Mouse (Mus musculus) gastrocnemius, adult 8-10 months (tissue): Measurements from ENCODE around the gene Xrn2. TPM values are rescaled to one million over a fixed set of nuclear protein-coding genes. Genes with fewer than 3 reads are reported as not detected.
"Not testable (repeated sequence)": the region's sequence is repeated elsewhere in the genome, so short reads cannot be mapped to it uniquely, and the experiment has no call there.

ENCODE experiments used
- DNase-seq, 2 experiments: peaks; one replicate each; pipeline ENCODE4 v3.0.0; 2022; ENCODE audit warnings: low spot score in 2 of 2
- total RNA-seq, 4 experiments: library from RNA; stranded (reverse); gene quantifications; 2 replicates each; pipeline ENCODE4 v1.2.4; 2022

The Xrn2 gene
- 10 to 100 TPM; 10.7 to 12.7 (median 11.4) TPM for total RNA-seq

DNA sequence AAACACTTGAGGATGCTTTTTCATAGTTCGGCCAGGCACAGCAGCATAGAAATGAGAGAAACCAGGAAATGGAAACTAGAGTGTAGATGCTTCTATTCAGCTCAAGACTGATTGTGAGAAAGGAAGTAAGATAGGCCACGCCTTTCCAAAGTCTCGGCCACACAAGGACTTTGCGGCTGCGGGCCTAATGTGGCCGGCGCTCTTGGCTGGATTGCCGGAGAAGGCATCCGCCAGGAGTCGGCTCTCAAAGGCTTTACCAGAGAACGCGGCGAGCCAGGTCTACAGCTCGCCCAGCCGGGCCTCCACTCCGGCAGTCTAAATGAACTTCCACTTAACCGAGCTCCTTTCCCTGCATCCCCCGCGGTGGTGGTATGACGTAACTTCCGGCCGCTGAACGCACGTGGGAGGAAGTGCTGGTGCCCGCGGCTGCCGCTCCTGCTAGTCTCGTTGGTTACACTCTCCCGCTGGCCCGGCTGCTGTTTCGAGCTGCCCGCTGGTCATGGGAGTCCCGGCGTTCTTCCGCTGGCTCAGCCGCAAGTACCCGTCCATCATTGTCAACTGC, at the start of gene Xrn2:
Gene Xrn2, plus strand, starts transcription at position 374 of the 562 bp plus-strand sequence.
- DNase-seq, result peak; percentile 90

- no peak for DNase-seq
Measured at GRCm38 (mm10) chr2:146975024-146975423, 37.8 kb upstream of the Xrn2 start.

- no peak for DNase-seq
Measured at GRCm38 (mm10) chr2:146975453-146976028, 37.3 kb upstream of the Xrn2 start.

- DNase-seq, result no peak
Measured at GRCm38 (mm10) chr2:146982786-146983185, 30.0 kb upstream of the Xrn2 start.

DNA sequence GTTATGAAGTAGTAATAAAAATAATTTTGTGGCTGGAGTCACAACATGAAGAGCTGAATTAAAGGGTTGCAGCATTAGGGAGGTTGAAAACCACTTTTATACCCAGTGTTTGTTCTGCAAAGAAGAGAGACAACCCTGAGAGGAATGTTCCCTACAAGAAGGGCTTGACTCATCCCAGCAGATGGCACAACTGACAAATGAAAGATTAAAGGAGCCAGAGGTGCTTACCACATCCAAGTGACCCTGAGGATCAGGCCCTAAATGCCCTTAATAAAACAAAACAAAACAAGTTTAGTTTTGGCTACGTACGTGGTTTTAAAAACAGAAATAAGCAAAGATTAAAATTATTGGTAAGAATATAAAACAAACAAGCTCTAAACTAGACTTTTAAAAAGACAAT, 28.0 kb upstream of the Xrn2 start:
- no peak for DNase-seq

GRCm38 (mm10) chr2:146985807-146986206, 27.0 kb upstream of the Xrn2 start:
- DNase-seq, result no peak

DNA sequence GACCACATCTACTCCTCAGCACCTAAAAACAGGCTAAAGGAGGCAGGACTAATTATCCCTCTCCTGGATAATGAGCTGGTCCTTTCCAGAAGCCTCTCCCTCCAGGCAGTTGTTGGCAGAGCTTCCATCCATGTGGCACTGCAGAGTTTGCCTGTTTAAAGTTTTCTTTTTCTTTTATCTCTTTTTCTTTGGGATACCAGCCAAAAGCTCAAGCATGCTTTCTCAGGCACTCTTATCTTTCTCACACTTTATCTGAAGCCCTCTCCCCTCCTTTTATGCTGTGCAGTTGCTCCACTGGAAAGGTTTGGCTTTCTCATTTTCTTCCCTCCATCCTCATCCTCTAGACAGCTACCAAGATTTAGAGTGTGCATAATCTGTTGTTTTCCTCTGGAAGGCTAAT, 26.4 kb upstream of the Xrn2 start:
- DNase-seq, result no peak

GRCm38 (mm10) chr2:147007265-147007664, 5.5 kb upstream of the Xrn2 start:
- no peak for DNase-seq

DNA sequence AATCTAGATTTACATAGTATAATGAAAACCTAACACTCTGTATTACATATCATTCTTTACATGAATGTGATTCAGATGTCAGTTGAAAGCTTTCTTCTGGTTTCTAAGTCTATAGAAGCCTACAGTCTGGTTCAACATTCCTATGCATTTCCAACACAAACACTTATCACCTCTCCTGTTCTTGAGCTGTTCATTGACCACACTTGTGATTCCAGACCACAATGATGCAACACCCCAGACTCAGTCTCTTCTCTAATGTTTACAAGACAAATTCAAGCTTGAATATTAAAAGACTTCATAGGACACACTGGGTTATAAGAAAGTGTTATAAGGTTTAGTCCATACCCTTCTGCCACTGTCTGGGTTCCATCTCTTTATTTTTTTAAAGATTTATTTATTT, 3.7 kb upstream of the Xrn2 start:
- DNase-seq, result no peak

DNA sequence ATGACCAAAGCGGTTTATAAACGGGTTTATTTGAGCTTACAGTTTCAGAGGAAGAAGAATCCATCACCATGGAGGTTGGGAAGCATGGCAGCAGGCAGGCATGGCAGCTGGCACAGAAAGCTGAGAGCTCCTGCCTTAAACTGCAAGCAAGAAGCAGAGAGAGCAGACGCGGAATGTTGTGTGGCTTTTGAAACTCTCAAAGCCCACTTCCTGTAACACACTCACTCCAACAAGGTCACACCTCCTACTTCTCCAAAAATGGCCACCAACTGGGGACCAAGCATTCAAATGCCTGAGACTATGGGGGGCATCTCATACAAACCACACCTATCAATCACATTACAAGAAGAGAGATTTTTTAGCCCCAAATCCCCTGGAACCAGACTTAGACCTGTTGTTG, 2.7 kb upstream of the Xrn2 start:
- DNase-seq, result no peak

GRCm38 (mm10) chr2:147010952-147011351, 1.8 kb upstream of the Xrn2 start:
- no peak for DNase-seq

- no peak for DNase-seq
Measured at GRCm38 (mm10) chr2:147011474-147012140, 1.2 kb upstream of the Xrn2 start.

- no peak for DNase-seq
Measured at GRCm38 (mm10) chr2:147012141-147012622, 614 bp upstream of the Xrn2 start.

- peak in 1 of 2 experiments; percentile 40 for DNase-seq
Measured at GRCm38 (mm10) chr2:147013194-147013969, 586 bp downstream of the Xrn2 start.

DNA sequence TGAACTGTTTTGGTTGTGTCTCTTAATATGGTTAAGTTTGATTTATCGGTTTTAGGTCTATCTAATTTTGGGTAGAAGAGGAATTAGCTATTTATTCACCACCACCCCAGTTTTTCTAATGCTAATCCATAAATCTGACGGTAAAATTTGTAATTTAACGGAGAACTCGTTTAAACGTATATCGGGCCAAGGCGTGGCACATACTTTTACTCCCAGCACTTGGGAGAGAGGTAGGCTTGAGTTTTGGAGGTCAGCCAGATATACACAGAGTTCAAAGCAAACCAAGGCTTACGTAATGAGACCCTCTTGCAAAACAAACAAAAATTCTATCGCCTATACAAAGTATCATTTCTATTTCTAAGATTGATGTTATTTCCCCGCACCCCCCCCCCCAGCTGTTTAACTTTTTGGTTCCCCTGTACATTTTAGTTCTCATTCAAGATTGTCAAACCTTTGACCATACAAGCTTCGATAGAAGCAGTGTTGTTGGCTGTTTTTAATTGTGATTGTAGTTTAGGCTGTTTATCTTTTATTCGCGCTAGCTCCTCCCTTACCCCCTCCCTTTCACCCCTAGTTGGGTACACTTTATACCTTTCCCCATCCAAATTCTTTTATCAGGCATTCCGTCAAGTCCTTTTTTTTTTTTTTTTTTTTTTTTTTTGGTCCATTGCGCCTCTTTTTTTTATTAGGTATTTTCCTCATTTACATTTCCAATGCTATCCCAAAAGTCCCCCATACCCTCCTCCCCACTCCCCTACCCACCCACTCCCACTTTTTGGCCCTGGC, 1.5 kb downstream of the Xrn2 start:
- no peak for DNase-seq

DNA sequence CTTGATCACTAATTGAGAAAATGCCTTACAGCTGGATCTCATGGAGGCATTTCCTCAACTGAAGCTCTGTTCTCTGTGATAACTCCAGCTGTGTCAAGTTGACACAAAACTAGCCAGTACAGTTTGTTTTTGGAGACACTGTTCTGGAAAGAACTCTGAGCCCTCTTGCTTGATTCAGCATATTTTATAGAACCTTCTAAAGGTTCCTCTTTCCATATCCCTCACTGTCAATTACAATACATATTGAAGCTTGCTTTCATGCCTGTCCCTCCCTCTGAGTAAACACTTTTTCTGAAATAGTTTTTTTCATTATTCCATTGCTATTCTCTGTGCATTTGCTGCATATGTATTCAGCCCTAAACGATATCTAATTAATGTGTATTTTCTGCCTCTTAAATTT, 9.2 kb downstream of the Xrn2 start:
- DNase-seq, result not testable (repeated sequence)

DNA sequence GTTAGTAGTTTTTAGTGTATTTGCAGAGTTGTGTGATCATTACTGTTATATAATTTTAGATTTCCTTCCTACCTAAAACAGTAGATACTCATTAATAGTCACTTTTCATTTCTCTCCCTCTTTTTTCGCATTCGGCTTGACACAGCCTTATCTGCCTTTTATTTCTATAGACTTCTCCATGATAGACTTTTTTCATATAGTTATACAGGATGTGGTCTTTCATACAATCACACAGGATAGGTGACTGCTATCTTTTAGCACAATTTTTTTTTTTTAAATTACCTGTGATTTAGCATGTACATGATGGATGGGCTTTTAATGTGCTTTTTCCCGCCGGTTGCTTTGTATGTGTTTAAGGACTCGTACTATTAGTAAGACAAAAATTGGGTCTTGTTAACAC, 10.3 kb downstream of the Xrn2 start:
- DNase-seq, result no peak

- no peak for DNase-seq
Measured at GRCm38 (mm10) chr2:147023560-147023959, 10.8 kb downstream of the Xrn2 start.

DNA sequence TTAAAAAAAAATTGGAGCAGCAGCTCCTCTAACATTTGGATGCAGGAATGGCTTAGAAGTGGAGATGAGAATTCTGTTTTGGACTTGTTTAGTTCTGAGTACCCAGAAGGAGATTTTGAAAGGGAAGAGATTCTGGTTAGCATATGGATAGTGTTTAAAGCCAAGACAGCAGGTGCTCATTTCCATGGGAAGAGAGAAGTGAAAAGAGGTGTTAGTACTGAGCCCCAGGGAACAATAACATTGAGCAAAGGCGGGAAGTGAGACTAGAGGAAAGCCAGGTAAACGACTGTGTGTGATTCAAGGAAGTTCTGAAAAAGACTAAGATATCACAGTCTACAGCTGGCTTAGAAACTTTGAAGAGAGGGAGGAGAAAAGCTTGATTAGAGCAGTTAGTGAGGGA, 20.3 kb downstream of the Xrn2 start:
- no peak for DNase-seq

DNA sequence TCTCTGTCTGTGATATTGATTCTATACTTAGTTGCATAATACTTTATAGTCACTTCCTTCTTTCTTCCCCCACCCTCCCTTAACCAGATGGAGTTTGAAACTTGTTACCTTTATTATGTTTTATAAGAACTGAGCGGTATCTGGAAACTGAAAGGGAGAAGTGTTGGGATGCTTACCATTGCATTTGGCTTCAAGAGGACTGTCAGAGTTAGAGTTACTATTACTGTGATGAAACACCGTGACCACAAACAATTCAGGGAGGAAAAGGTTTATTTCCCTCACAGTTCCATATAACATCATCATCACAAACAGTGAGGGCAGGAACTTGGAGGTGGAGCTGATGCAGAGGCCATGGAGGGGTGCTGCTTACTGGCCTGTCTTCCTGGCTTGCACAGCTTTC, 23.1 kb downstream of the Xrn2 start:
- DNase-seq, result no peak

DNA sequence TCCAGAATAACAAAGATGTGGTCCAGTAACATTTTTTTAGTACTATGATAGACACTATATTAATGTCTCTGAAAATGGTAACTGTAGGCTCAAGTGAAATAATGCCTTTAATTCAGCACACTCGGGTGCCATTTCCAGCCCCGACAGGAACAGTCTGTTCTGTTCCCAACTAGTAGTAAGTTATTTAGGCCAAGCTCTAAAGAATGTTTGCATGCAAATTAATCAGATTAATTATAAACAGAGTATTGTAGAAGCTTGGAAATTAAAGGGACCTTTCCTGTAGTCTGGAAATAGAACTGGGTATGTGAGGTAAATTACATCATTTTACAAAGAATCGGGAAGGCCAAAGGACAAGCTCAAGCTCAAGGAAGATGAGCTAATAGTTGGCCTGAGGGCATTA, 34.3 kb downstream of the Xrn2 start:
- DNase-seq, result no peak
